Mouse (Mus musculus) MEL (cell line): ENCODE results near the gene Olfr484. TPM values are rescaled to one million over a fixed set of nuclear protein-coding genes. Genes with fewer than 3 reads are reported as not detected.

ENCODE experiments used
- DNase-seq: peaks from one replicate; pipeline ENCODE4 v3.0.0; 2011; ENCODE audit warnings: low read depth, low spot score
- H3K27ac ChIP-seq: 2 replicates; pipeline ENCODE4 v1.5.1; 2012; ENCODE audit warnings: low read depth, mild to moderate bottlenecking, control low read depth, low read length, moderate library complexity; ENCODE audit not compliant: control insufficient read depth
- H3K27me3 ChIP-seq, 2 experiments: fragments of 150-350 bp in 1 of 2; sonication (generic) in 1 of 2; 2 replicates each; pipeline ENCODE4 v1.6.1; 2012; ENCODE audit warnings: low read length in 2 of 2, mild to moderate bottlenecking in 2 of 2, improper control_type of control experiment in 1 of 2, moderate library complexity in 1 of 2; ENCODE audit not compliant: insufficient read depth in 2 of 2, control insufficient read depth in 1 of 2
- H3K36me3 ChIP-seq, 2 experiments: 2 replicates each; pipeline ENCODE4 v1.6.1; 2012 to 2014; ENCODE audit warnings: low read length in 2 of 2, improper control_type of control experiment in 1 of 2, inconsistent platforms in 1 of 2, mild to moderate bottlenecking in 1 of 2; ENCODE audit not compliant: insufficient read depth in 2 of 2, control insufficient read depth in 1 of 2
- H3K4me1 ChIP-seq, 2 experiments: fragments of 150-350 bp in 1 of 2; sonication (generic) in 1 of 2; 2 replicates each; pipeline ENCODE4 v1.6.1; 2012; ENCODE audit warnings: low read length in 2 of 2, improper control_type of control experiment in 1 of 2, mild to moderate bottlenecking in 1 of 2; ENCODE audit not compliant: insufficient read depth in 2 of 2, control insufficient read depth in 1 of 2
- H3K4me3 ChIP-seq, 2 experiments: fragments of 150-350 bp in 1 of 2; sonication (generic) in 1 of 2; 2 replicates each; pipeline ENCODE4 v1.5.1; 2012; ENCODE audit warnings: low read depth in 2 of 2, low read length in 2 of 2, mild to moderate bottlenecking in 2 of 2, moderate library complexity in 2 of 2, control low read depth in 1 of 2, improper control_type of control experiment in 1 of 2; ENCODE audit not compliant: control insufficient read depth in 1 of 2, insufficient read depth in 1 of 2
- H3K79me2 ChIP-seq: 2 replicates; pipeline ENCODE4 v1.6.1; 2012; ENCODE audit warnings: mild to moderate bottlenecking, low read length, moderate library complexity; ENCODE audit not compliant: control insufficient read depth, poor library complexity, insufficient read depth
- H3K9ac ChIP-seq: 2 replicates; pipeline ENCODE4 v1.6.1; 2012; ENCODE audit warnings: low read depth, mild to moderate bottlenecking, control low read depth, low read length, moderate library complexity; ENCODE audit not compliant: control insufficient read depth, poor library complexity, severe bottlenecking
- H3K9me3 ChIP-seq: fragments of 150-350 bp; sonication (generic); replicated peaks from 2 replicates; pipeline ENCODE4 v1.6.1; 2012; ENCODE audit warnings: mild to moderate bottlenecking, low read length, improper control_type of control experiment, moderate library complexity; ENCODE audit not compliant: insufficient read depth
- CHD1 ChIP-seq: IDR thresholded peaks from 2 replicates; pipeline ENCODE4 v1.6.1; 2012; ENCODE audit warnings: low read depth, mild to moderate bottlenecking, inconsistent platforms, low read length, improper control_type of control experiment
- CHD2 ChIP-seq: IDR thresholded peaks from 2 replicates; pipeline ENCODE4 v1.6.1; 2011; ENCODE audit warnings: low read length, improper control_type of control experiment
- CTCF ChIP-seq, 3 experiments: IDR thresholded peaks in 2 of 3; conservative IDR thresholded peaks in 1 of 3; 2 replicates each; pipeline ENCODE4 v1.5.1; 2011 to 2012; ENCODE audit warnings: low read length in 3 of 3, low read depth in 2 of 3, mild to moderate bottlenecking in 2 of 3, improper control_type of control experiment in 1 of 3, inconsistent platforms in 1 of 3, mixed read lengths in 1 of 3, moderate library complexity in 1 of 3; ENCODE audit not compliant: control insufficient read depth in 1 of 3, insufficient read depth in 1 of 3, poor library complexity in 1 of 3, severe bottlenecking in 1 of 3
- E2F4 ChIP-seq: IDR thresholded peaks from 2 replicates; pipeline ENCODE4 v1.6.1; 2011; ENCODE audit warnings: low read depth, low read length, improper control_type of control experiment, borderline replicate concordance
- ELF1 ChIP-seq: IDR thresholded peaks from 2 replicates; pipeline ENCODE4 v1.6.1; 2014; ENCODE audit warnings: low read depth, mild to moderate bottlenecking, inconsistent platforms, low read length, improper control_type of control experiment, moderate library complexity
- EP300 ChIP-seq, 2 experiments: IDR thresholded peaks; 2 replicates each; pipeline ENCODE4 v1.6.1; 2011; ENCODE audit warnings: improper control_type of control experiment in 2 of 2, low read length in 2 of 2, low read depth in 1 of 2, mild to moderate bottlenecking in 1 of 2
- ETS1 ChIP-seq: IDR thresholded peaks from 2 replicates; pipeline ENCODE4 v1.6.1; 2012; ENCODE audit warnings: low read depth, mild to moderate bottlenecking, inconsistent platforms, low read length, improper control_type of control experiment, moderate library complexity
- GABPA ChIP-seq: IDR thresholded peaks from 2 replicates; pipeline ENCODE4 v1.6.1; 2012; ENCODE audit warnings: low read depth, mild to moderate bottlenecking, inconsistent platforms, low read length, improper control_type of control experiment, moderate library complexity
- GATA1 ChIP-seq: IDR thresholded peaks from 2 replicates; pipeline ENCODE4 v1.6.1; 2011; ENCODE audit warnings: low read depth, low read length, improper control_type of control experiment
- HCFC1 ChIP-seq: IDR thresholded peaks from 2 replicates; pipeline ENCODE4 v1.6.1; 2012; ENCODE audit warnings: low read depth, mild to moderate bottlenecking, inconsistent platforms, low read length, improper control_type of control experiment, moderate library complexity
- KAT2A ChIP-seq: conservative IDR thresholded peaks from 2 replicates; pipeline ENCODE4 v1.6.1; 2012; ENCODE audit warnings: low read depth, low read length, improper control_type of control experiment, inconsistent platforms
- MAFK ChIP-seq: IDR thresholded peaks from 2 replicates; pipeline ENCODE4 v1.6.1; 2011; ENCODE audit warnings: low read depth, mild to moderate bottlenecking, low read length, improper control_type of control experiment, borderline replicate concordance
- MAX ChIP-seq: IDR thresholded peaks from 2 replicates; pipeline ENCODE4 v1.6.1; 2011; ENCODE audit warnings: low read length, improper control_type of control experiment
- MAZ ChIP-seq: IDR thresholded peaks from 2 replicates; pipeline ENCODE4 v1.6.1; 2012; ENCODE audit warnings: low read depth, mild to moderate bottlenecking, inconsistent platforms, low read length, improper control_type of control experiment
- MEF2A ChIP-seq: IDR thresholded peaks from 2 replicates; pipeline ENCODE4 v1.6.1; 2014; ENCODE audit warnings: low read depth, mild to moderate bottlenecking, inconsistent platforms, low read length, improper control_type of control experiment; ENCODE audit not compliant: poor library complexity, insufficient replicate concordance, severe bottlenecking; ENCODE audit errors: extremely low read depth
- MYC ChIP-seq: IDR thresholded peaks from 2 replicates; pipeline ENCODE4 v1.6.1; 2011; ENCODE audit warnings: low read depth, mild to moderate bottlenecking, low read length, improper control_type of control experiment, moderate library complexity
- NRF1 ChIP-seq: IDR thresholded peaks from 2 replicates; pipeline ENCODE4 v1.6.1; 2014; ENCODE audit warnings: low read depth, mild to moderate bottlenecking, inconsistent platforms, low read length, improper control_type of control experiment, moderate library complexity; ENCODE audit not compliant: poor library complexity, insufficient read depth, severe bottlenecking
- POLR2A ChIP-seq, 2 experiments: IDR thresholded peaks; 2 replicates each; pipeline ENCODE4 v1.6.1; 2011 to 2012; ENCODE audit warnings: low read length in 2 of 2, mild to moderate bottlenecking in 2 of 2, control low read depth in 1 of 2, improper control_type of control experiment in 1 of 2, low read depth in 1 of 2, moderate library complexity in 1 of 2; ENCODE audit not compliant: control insufficient read depth in 1 of 2, insufficient read depth in 1 of 2, poor library complexity in 1 of 2
- POLR2AphosphoS5 ChIP-seq: IDR thresholded peaks from 2 replicates; pipeline ENCODE4 v1.6.1; 2012; ENCODE audit warnings: low read depth, borderline replicate concordance, mild to moderate bottlenecking, inconsistent platforms, low read length, moderate library complexity, mixed read lengths
- RAD21 ChIP-seq: IDR thresholded peaks from 2 replicates; pipeline ENCODE4 v1.6.1; 2011; ENCODE audit warnings: mild to moderate bottlenecking, low read depth, low read length, improper control_type of control experiment
- SIN3A ChIP-seq: IDR thresholded peaks from 2 replicates; pipeline ENCODE4 v1.6.1; 2012; ENCODE audit warnings: low read length, improper control_type of control experiment, inconsistent platforms
- SMC3 ChIP-seq: IDR thresholded peaks from 2 replicates; pipeline ENCODE4 v1.6.1; 2011; ENCODE audit warnings: low read depth, low read length, improper control_type of control experiment
- UBTF ChIP-seq: IDR thresholded peaks from 2 replicates; pipeline ENCODE4 v1.6.1; 2012; ENCODE audit warnings: low read depth, mild to moderate bottlenecking, inconsistent platforms, low read length, improper control_type of control experiment, moderate library complexity, borderline replicate concordance; ENCODE audit not compliant: insufficient read depth
- USF1 ChIP-seq: IDR thresholded peaks from 2 replicates; pipeline ENCODE4 v1.6.1; 2014; ENCODE audit warnings: low read depth, mild to moderate bottlenecking, inconsistent platforms, low read length, improper control_type of control experiment, moderate library complexity
- ZC3H11A ChIP-seq: IDR thresholded peaks from 2 replicates; pipeline ENCODE4 v1.6.1; 2012; ENCODE audit warnings: low read depth, mild to moderate bottlenecking, inconsistent platforms, low read length, improper control_type of control experiment
- ZKSCAN1 ChIP-seq: IDR thresholded peaks from 2 replicates; pipeline ENCODE4 v1.6.1; 2012; ENCODE audit warnings: low read depth, mild to moderate bottlenecking, inconsistent platforms, low read length, improper control_type of control experiment, moderate library complexity
- ZNF384 ChIP-seq: IDR thresholded peaks from 2 replicates; pipeline ENCODE4 v1.6.1; 2012; ENCODE audit warnings: low read depth, mild to moderate bottlenecking, inconsistent platforms, low read length, improper control_type of control experiment
- polyA plus RNA-seq, 2 experiments: library from polyadenylated mRNA; stranded (reverse) in 1 of 2; unstranded in 1 of 2; fragments of >175 nt in 1 of 2; fragments of >200 nt in 1 of 2; gene quantifications; 2 replicates each; pipeline versions ENCODE4 v1.2.1 to v1.2.4; 2012; ENCODE audit warnings: low replicate concordance in 2 of 2, low read depth in 1 of 2; ENCODE audit not compliant: insufficient read length in 2 of 2, insufficient read depth in 1 of 2, missing spikeins in 1 of 2
- total RNA-seq: library from RNA; depleted of rRNA; stranded (reverse); fragments of 300-350 nt; gene quantifications from 2 replicates; pipeline ENCODE4 v1.2.3, GENCODE M21; 2012

Olfr484 gene
- total and polyA plus RNA-seq, 3 experiments: not detected

DNA sequence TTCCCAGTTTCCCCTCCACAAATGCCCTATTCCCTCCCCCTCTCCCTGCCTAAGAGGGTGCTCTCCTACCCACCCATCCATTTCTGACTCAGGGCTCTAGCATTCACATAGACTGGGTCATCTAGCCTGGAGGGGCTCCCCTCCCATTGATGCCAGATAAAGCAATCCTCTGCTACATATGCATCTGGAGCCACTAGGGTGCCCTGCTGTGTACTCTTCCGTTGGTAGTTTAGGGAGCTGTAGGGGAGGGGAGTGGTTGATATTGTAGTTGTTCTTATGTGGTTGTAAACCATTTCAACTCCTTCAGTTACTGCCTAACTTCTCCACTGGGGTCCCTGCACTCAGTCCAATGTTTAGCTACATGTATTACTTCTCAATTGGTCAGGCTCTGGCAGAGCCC lies 6.6 kb downstream of the Olfr484 start:
- Histone ChIP-seq H3K27ac (no peak overlapping the region), H3K36me3 (no peaks in the 10 kb centered on the region), H3K4me3 (no peak overlapping the region), H3K9me3 (no peaks in the 10 kb centered on the region), H3K4me1 (no peaks in the 10 kb centered on the region), H3K9ac (no peak overlapping the region), H3K79me2 (no peaks in the 10 kb centered on the region), H3K27me3 (no peaks in the 10 kb centered on the region)
- no peak for DNase-seq
- no peak for TF ChIP-seq EP300 (IDR thresholded peaks at IDR 0.05; ENCODE audit: low read depth in 1 of 2, low read length in 2 of 2)
- no peak for TF ChIP-seq RAD21
- TF ChIP-seq HCFC1: no peak
- TF ChIP-seq KAT2A: no peak
- no peak for TF ChIP-seq POLR2A (IDR thresholded peaks at IDR 0.05; ENCODE audit: control insufficient read depth in 1 of 2, insufficient read depth in 1 of 2, low read depth in 1 of 2, low read length in 2 of 2, poor library complexity in 1 of 2)
- no peak for TF ChIP-seq MEF2A
- TF ChIP-seq MAFK: no peak
- no peak for TF ChIP-seq ETS1
- TF ChIP-seq CTCF (IDR thresholded peaks at IDR 0.05 in 2 of 3, conservative IDR thresholded peaks at IDR 0.05 in 1 of 3; ENCODE audit: control insufficient read depth in 1 of 3, insufficient read depth in 1 of 3, low read depth in 2 of 3, low read length in 3 of 3, poor library complexity in 1 of 3, severe bottlenecking in 1 of 3): no peak
- no peak for TF ChIP-seq ELF1
- TF ChIP-seq CHD2: no peak
- TF ChIP-seq GABPA: no peak
- TF ChIP-seq MAX: no peak
- TF ChIP-seq E2F4: no peak
- no peak for TF ChIP-seq CHD1
- TF ChIP-seq MAZ: no peak

DNA sequence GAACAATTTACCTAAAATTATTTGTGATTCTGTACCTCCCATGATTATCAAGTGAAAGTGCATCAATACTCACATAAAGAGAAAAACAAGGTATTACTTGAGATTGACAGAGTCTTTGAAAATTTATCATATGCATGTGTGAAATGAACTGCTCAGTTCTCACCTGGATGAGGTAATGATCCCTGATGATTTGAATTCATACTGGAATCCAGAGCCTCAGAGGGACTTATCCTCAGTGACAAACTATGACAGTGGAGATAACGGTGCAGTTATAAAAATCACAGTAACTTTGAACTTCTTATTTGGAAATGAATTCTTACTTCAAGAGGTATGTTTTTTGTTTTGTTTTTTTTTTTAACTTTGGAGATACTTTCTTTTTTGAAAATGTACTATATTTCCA lies 26.7 kb downstream of the Olfr484 start, which contains the start of gene Olfr483:
Gene Olfr483, plus strand, starts transcription at position 301 of the 400 bp plus-strand sequence.
- H3K4me1 ChIP-seq: no peaks in the 10 kb centered on the region
- no peak within 1 kb of the TSS for H3K4me3 ChIP-seq
- no peak within 1 kb of the TSS for H3K9ac ChIP-seq
- no peaks in the 10 kb centered on the region for H3K27me3 ChIP-seq
- TF ChIP-seq E2F4 (no peak), GABPA (no peak), RAD21 (no peak), ZC3H11A (no peak), CTCF (IDR thresholded peaks at IDR 0.05 in 2 of 3, conservative IDR thresholded peaks at IDR 0.05 in 1 of 3; ENCODE audit: control insufficient read depth in 1 of 3, insufficient read depth in 1 of 3, low read depth in 2 of 3, low read length in 3 of 3, poor library complexity in 1 of 3, severe bottlenecking in 1 of 3) (no peak), ZNF384 (no peak), MYC (no peak), MAZ (no peak), UBTF (no peak), GATA1 (no peak), ZKSCAN1 (no peak), USF1 (no peak), NRF1 (no peak), EP300 (IDR thresholded peaks at IDR 0.05; ENCODE audit: low read depth in 1 of 2, low read length in 2 of 2) (no peak), POLR2AphosphoS5 (no peak), SMC3 (no peak), SIN3A (no peak)
- no peaks in the 10 kb centered on the region for H3K36me3 ChIP-seq
- H3K27ac ChIP-seq: no peak within 1 kb of the TSS
- H3K9me3 ChIP-seq: no peaks in the 10 kb centered on the region
- H3K79me2 ChIP-seq: no peaks in the 10 kb centered on the region
- DNase-seq: no peak
